Mouse (Mus musculus): ENCODE data around the gene Stk24.

DNA sequence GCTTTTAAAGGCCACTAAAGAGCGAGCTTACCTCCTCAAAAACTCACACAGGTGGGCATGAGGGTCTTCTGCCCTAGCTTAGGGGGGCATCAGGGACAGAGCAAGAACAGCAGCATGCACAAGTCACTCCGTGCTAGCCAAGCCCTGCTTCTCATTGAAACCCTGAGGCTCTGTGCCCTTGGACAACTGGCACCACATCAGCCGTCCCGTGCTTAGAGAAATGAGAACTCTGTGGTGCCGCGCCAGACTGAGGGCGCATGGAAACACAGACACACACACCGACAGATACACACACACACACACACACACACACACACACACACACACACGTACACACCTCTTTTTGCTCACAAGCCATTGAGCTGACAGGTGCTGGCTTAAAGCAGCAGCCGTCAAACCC, 32.7 kb downstream of the Stk24 start:
- TF ChIP-seq CTCF (IDR thresholded peaks at IDR 0.05 in 2 of 3, conservative IDR thresholded peaks at IDR 0.05 in 1 of 3; ENCODE audit: control insufficient read depth in 1 of 3, insufficient read depth in 1 of 3, low read depth in 2 of 3, low read length in 3 of 3, poor library complexity in 1 of 3, severe bottlenecking in 1 of 3): no peak
- no peak for TF ChIP-seq USF2 (IDR thresholded peaks at IDR 0.05; ENCODE audit: borderline replicate concordance in 1 of 2, insufficient read depth in 1 of 2, low read depth in 1 of 2, low read length in 2 of 2)
- no peak for TF ChIP-seq EP300 (IDR thresholded peaks at IDR 0.05; ENCODE audit: low read depth in 1 of 2, low read length in 2 of 2)
- no peak for TF ChIP-seq RCOR1 (IDR thresholded peaks at IDR 0.05; ENCODE audit: low read depth, low read length)
- TF ChIP-seq MEF2A (IDR thresholded peaks at IDR 0.05; ENCODE audit: extremely low read depth, insufficient replicate concordance, low read depth, low read length, poor library complexity, severe bottlenecking): no peak
- TF ChIP-seq POLR2AphosphoS2 (IDR thresholded peaks at IDR 0.05; ENCODE audit: low read length): no peak
- no peak for TF ChIP-seq POLR2A (IDR thresholded peaks at IDR 0.05; ENCODE audit: control insufficient read depth in 1 of 2, insufficient read depth in 1 of 2, low read depth in 1 of 2, low read length in 2 of 2, poor library complexity in 1 of 2)
- no peak for TF ChIP-seq USF1 (IDR thresholded peaks at IDR 0.05; ENCODE audit: low read depth, low read length)
- no peak for TF ChIP-seq MAX (IDR thresholded peaks at IDR 0.05; ENCODE audit: low read length)
